Mouse (Mus musculus) urinary bladder, postnatal 14 days (tissue): Measurements from ENCODE around the gene Gm21518.
"Not testable (repeated sequence)": the region's sequence is repeated elsewhere in the genome, so short reads cannot be mapped to it uniquely, and the experiment has no call there.

Source experiments
- DNase-seq: peaks from one replicate; pipeline ENCODE4 v3.0.0; 2021; ENCODE audit warnings: low spot score

Gene Gm21518

DNA sequence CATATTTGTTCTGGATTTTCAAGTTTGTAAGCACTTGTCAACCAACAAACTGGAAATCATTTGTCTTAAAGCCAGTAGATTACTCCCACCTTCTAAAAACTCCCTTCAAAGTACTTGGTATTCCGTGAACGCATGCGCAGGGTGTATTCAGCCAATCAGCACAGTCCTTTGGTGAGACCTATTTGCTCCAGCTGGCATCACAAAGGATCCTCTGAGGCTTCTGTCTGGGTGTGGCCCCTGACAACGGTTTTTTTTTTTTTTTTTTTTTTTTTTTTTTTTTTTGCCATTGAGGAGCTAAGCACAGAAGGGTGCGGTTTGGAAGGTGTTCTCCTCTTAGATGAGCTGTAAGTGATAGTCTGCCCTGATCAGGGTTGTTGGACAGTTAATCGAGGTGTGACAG lies at the start of gene Gm21518:
Gm21518 (plus strand) TSS at position 301 of the 400 bp plus-strand sequence.
- DNase-seq = not testable (repeated sequence)
